Mouse (Mus musculus): ENCODE measurements at regions not wholly inside any gene's neighbourhood (a gene's known extent, or its start where the extent isn't known, plus 50 kb on each side); places are given as distances from the start of the nearest gene placed in this dataset.

- Histone ChIP-seq H3K9ac (ENCODE audit: insufficient read depth, low read depth) (no peak overlapping the region), H3K9me3 (replicated peaks; ENCODE audit: low read length) (no peaks in the 10 kb centered on the region), H3K4me2 (ENCODE audit: insufficient read depth, low read depth, poor library complexity, severe bottlenecking) (no peak overlapping the region), H3K27me3 (replicated peaks) (no peaks in the 10 kb centered on the region), H3K4me1 (ENCODE audit: control insufficient read depth in 1 of 2, insufficient read depth in 2 of 2) (peaks cover 15 to 40% of the 10 kb centered on the region in 2 experiments), H3K4me3 (replicated peaks in 1 of 3; ENCODE audit: low read depth in 2 of 3, low read length in 2 of 3, poor library complexity in 1 of 3) (no peak overlapping the region), H3K27ac (ENCODE audit: insufficient read depth, low read depth) (no peak overlapping the region), H3K79me2 (replicated peaks; ENCODE audit: control insufficient read depth, extremely low read depth, insufficient read depth, poor library complexity, severe bottlenecking) (no peaks in the 10 kb centered on the region), H3K36me3 (replicated peaks in 1 of 2; ENCODE audit: control insufficient read depth in 1 of 2, insufficient read depth in 1 of 2, low read length in 1 of 2) (no peaks in the 10 kb centered on the region)
- dilution Hi-C loops (cut with MboI; ENCODE audit: extremely low pct_ligation_motif_present, extremely low pct_unique_long_range_greater_than_20kb, low sequenced_read_pairs) (no loop called here), in situ Hi-C loops (cut with MboI; ENCODE audit: low pct_ligation_motif_present, low pct_unique_long_range_greater_than_20kb, low sequenced_read_pairs) (no loop called here)
- no peak for TF ChIP-seq TCF12 (IDR thresholded peaks at IDR 0.05; ENCODE audit: low read depth, low read length)
- TF ChIP-seq UBTF (IDR thresholded peaks at IDR 0.05; ENCODE audit: low read depth, low read length) = no peak
- DNase-seq (ENCODE audit: extremely low read depth) = no peak
Measured at GRCm38 (mm10) chr2:116993724-116994123, 115.2 kb downstream of the Tmco5 start.

GRCm38 (mm10) chr2:116996302-116996701, 117.8 kb downstream of the Tmco5 start:
- dilution Hi-C loops (cut with MboI; ENCODE audit: extremely low pct_ligation_motif_present, extremely low pct_unique_long_range_greater_than_20kb, low sequenced_read_pairs) (no loop called here), in situ Hi-C loops (cut with MboI; ENCODE audit: low pct_ligation_motif_present, low pct_unique_long_range_greater_than_20kb, low sequenced_read_pairs) (no loop called here)
- TF ChIP-seq GABPA (IDR thresholded peaks at IDR 0.05; ENCODE audit: insufficient replicate concordance, low read depth, low read length) (no peak), POLR2AphosphoS2 (IDR thresholded peaks at IDR 0.05; ENCODE audit: low read depth, low read length) (no peak), USF2 (conservative IDR thresholded peaks at IDR 0.05; ENCODE audit: low read depth, low read length) (no peak), ZC3H11A (IDR thresholded peaks at IDR 0.05; ENCODE audit: low read depth, low read length) (no peak), MAX (IDR thresholded peaks at IDR 0.05; ENCODE audit: low read length) (no peak), CHD1 (IDR thresholded peaks at IDR 0.05; ENCODE audit: low read depth, low read length) (no peak), POLR2A (IDR thresholded peaks at IDR 0.05; ENCODE audit: low read depth, low read length) (no peak), HCFC1 (IDR thresholded peaks at IDR 0.05; ENCODE audit: low read depth, low read length) (no peak), RAD21 (IDR thresholded peaks at IDR 0.05; ENCODE audit: low read depth, low read length) (no peak), KAT2A (IDR thresholded peaks at IDR 0.05; ENCODE audit: insufficient replicate concordance, low read length) (no peak), NELFE (IDR thresholded peaks at IDR 0.05; ENCODE audit: low read depth, low read length) (no peak), SIN3A (IDR thresholded peaks at IDR 0.05; ENCODE audit: low read length) (no peak), MXI1 (IDR thresholded peaks at IDR 0.05; ENCODE audit: low read depth, low read length) (no peak), NRF1 (IDR thresholded peaks at IDR 0.05; ENCODE audit: low read depth, low read length) (no peak), MAFK (IDR thresholded peaks at IDR 0.05; ENCODE audit: insufficient replicate concordance, low read length) (no peak), IRF4 (IDR thresholded peaks at IDR 0.05; ENCODE audit: low read depth, low read length) (no peak), SMC3 (IDR thresholded peaks at IDR 0.05; ENCODE audit: low read depth, low read length) (no peak)
- no peak overlapping the region for H3K4me3 ChIP-seq (replicated peaks in 1 of 3; ENCODE audit: low read depth in 2 of 3, low read length in 2 of 3, poor library complexity in 1 of 3)
- H3K4me1 ChIP-seq (ENCODE audit: control insufficient read depth in 1 of 2, insufficient read depth in 2 of 2) = peaks cover 10 to 25% of the 10 kb centered on the region in 2 experiments
- no peaks in the 10 kb centered on the region for H3K9me3 ChIP-seq (replicated peaks; ENCODE audit: low read length)
- no peaks in the 10 kb centered on the region for H3K79me2 ChIP-seq (replicated peaks; ENCODE audit: control insufficient read depth, extremely low read depth, insufficient read depth, poor library complexity, severe bottlenecking)
- H3K27me3 ChIP-seq (replicated peaks) = no peaks in the 10 kb centered on the region
- DNase-seq (ENCODE audit: extremely low read depth) = no peak
- H3K27ac ChIP-seq (ENCODE audit: insufficient read depth, low read depth) = no peak overlapping the region
- no peak overlapping the region for H3K4me2 ChIP-seq (ENCODE audit: insufficient read depth, low read depth, poor library complexity, severe bottlenecking)
- no peak overlapping the region for H3K9ac ChIP-seq (ENCODE audit: insufficient read depth, low read depth)
- no peaks in the 10 kb centered on the region for H3K36me3 ChIP-seq (replicated peaks in 1 of 2; ENCODE audit: control insufficient read depth in 1 of 2, insufficient read depth in 1 of 2, low read length in 1 of 2)
